Mouse (Mus musculus): ENCODE measurements at regions not wholly inside any gene's neighbourhood (a gene's known extent, or its start where the extent isn't known, plus 50 kb on each side); places are given as distances from the start of the nearest gene placed in this dataset.

- DNase-seq (ENCODE audit: low spot score), result no peak
Observed at GRCm38 (mm10) chr16:47754671-47755070, 528.9 kb upstream of the Dppa4 start.

- DNase-seq (ENCODE audit: low spot score), result no peak
Observed at GRCm38 (mm10) chr16:47758296-47758695, 525.2 kb upstream of the Dppa4 start.

- peak; percentile 52 for DNase-seq (ENCODE audit: low spot score)
Observed at GRCm38 (mm10) chr16:47765742-47766141, 517.8 kb upstream of the Dppa4 start.

- no peak for DNase-seq (ENCODE audit: low spot score)
Observed at GRCm38 (mm10) chr16:47788515-47788914, 495.0 kb upstream of the Dppa4 start.

- no peak for DNase-seq (ENCODE audit: low spot score)
Observed at GRCm38 (mm10) chr16:47790666-47791065, 492.9 kb upstream of the Dppa4 start.

- no peak for DNase-seq (ENCODE audit: low spot score)
Observed at GRCm38 (mm10) chr16:47791456-47791855, 492.1 kb upstream of the Dppa4 start.

- DNase-seq (ENCODE audit: low spot score), result no peak
Observed at GRCm38 (mm10) chr16:47798838-47799237, 484.7 kb upstream of the Dppa4 start.

- DNase-seq (ENCODE audit: low spot score), result no peak
Observed at GRCm38 (mm10) chr16:47843169-47843568, 440.4 kb upstream of the Dppa4 start.

GRCm38 (mm10) chr16:47851631-47852030 is 431.9 kb upstream of the Dppa4 start:
- no peak for DNase-seq (ENCODE audit: low spot score)

GRCm38 (mm10) chr16:47859840-47860239 is 423.7 kb upstream of the Dppa4 start:
- no peak for DNase-seq (ENCODE audit: low spot score)

GRCm38 (mm10) chr16:47875258-47875657 is 408.3 kb upstream of the Dppa4 start:
- DNase-seq (ENCODE audit: low spot score), result no peak

- peak; percentile 16 for DNase-seq (ENCODE audit: low spot score)
Observed at GRCm38 (mm10) chr16:47883476-47883875, 400.1 kb upstream of the Dppa4 start.

GRCm38 (mm10) chr16:47887019-47887418 is 396.5 kb upstream of the Dppa4 start:
- DNase-seq (ENCODE audit: low spot score), result no peak

- no peak for DNase-seq (ENCODE audit: low spot score)
Observed at GRCm38 (mm10) chr16:47900785-47901184, 382.7 kb upstream of the Dppa4 start.

GRCm38 (mm10) chr16:47938000-47938399 is 345.5 kb upstream of the Dppa4 start:
- no peak for DNase-seq (ENCODE audit: low spot score)

Measured in retina, embryonic 14.5 days (tissue).